Mouse (Mus musculus) embryonic facial prominence, embryonic 10.5 days (tissue): ENCODE results near the gene C2cd5. TPM values are rescaled to one million over a fixed set of nuclear protein-coding genes. Genes with fewer than 3 reads are reported as not detected.

ENCODE experiments used
- DNase-seq: peaks from one replicate; pipeline ENCODE4 v3.0.0-alpha.2; 2017; ENCODE audit warnings: low spot score
- H3K27ac ChIP-seq: fragments of 300-500 bp; sonication (generic); replicated peaks from 2 replicates; pipeline ENCODE4 v1.5.1; 2016; ENCODE audit warnings: mild to moderate bottlenecking
- H3K27me3 ChIP-seq: fragments of 300-500 bp; sonication (generic); replicated peaks from 2 replicates; pipeline ENCODE4 v1.6.1; 2016; ENCODE audit warnings: low read depth, mild to moderate bottlenecking; ENCODE audit not compliant: poor library complexity, severe bottlenecking
- H3K36me3 ChIP-seq: fragments of 300-500 bp; sonication (generic); replicated peaks from 2 replicates; pipeline ENCODE4 v1.6.1; 2016; ENCODE audit warnings: mild to moderate bottlenecking, moderate library complexity
- H3K4me1 ChIP-seq: fragments of 300-500 bp; sonication (generic); 2 replicates; pipeline ENCODE4 v1.6.1; 2016
- H3K4me3 ChIP-seq: fragments of 300-500 bp; sonication (generic); 2 replicates; pipeline ENCODE4 v1.5.1; 2016; ENCODE audit warnings: mild to moderate bottlenecking, moderate library complexity
- H3K9me3 ChIP-seq: fragments of 300-500 bp; sonication (generic); 2 replicates; pipeline ENCODE4 v1.6.1; 2016; ENCODE audit warnings: mild to moderate bottlenecking
- WGBS: fragments of 180-500 bp; shearing (Covaris S2); methylation state at CpG from one replicate; pipeline ENCODE4 v1.1.7; 2016; 5-methylcytosine and 5-hydroxymethylcytosine counted together
- polyA plus RNA-seq: library from polyadenylated mRNA; unstranded; fragments of >200 nt; fragmentation: Nextera tagmentation; extraction: Ambion mirVana; gene quantifications from 2 replicates; pipeline ENCODE4 v1.2.1, GENCODE M21; 2016

C2cd5 gene
- polyA plus RNA-seq, 1 experiment from 2014 or later = 31.3 TPM

DNA sequence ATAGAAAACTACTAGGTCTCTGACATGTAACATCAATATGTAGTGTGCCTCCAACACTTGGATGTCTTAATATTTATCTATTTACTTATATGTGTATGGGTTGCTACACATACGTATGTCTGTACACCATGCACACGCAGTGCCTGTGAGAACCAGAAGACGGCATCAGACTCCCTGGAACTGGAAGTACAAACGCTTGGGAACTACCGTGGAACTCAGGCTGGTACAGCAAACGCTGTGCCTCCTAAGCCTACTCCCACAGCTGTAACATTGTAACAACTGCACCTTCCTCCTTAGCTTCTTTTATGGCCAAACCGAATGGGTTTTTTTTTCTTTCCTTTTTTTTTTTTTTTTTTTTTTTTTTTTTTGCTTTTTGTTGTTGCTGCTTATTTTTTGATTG lies 10.4 kb upstream of the C2cd5 start:
- Histone ChIP-seq H3K27ac (no peak overlapping the region), H3K9me3 (no peaks in the 10 kb centered on the region), H3K4me1 (peaks cover 18% of the 10 kb centered on the region; the same call in 1 of the 2 replicates), H3K27me3 (no peaks in the 10 kb centered on the region), H3K4me3 (no peak overlapping the region), H3K36me3 (no peaks in the 10 kb centered on the region)
- 86% methylated on average over 7 of the region's 7 CpGs for WGBS
- no peak for DNase-seq

GRCm38 (mm10) chr6:143109622-143110218 lies 9.8 kb upstream of the C2cd5 start:
- Histone ChIP-seq H3K4me3 (no peak overlapping the region), H3K36me3 (no peaks in the 10 kb centered on the region), H3K4me1 (peaks cover 13% of the 10 kb centered on the region; the same call in 1 of the 2 replicates), H3K27ac (no peak overlapping the region), H3K9me3 (no peaks in the 10 kb centered on the region), H3K27me3 (no peaks in the 10 kb centered on the region)
- DNase-seq = no peak
- WGBS = 71% methylated on average over 16 of the region's 16 CpGs

DNA sequence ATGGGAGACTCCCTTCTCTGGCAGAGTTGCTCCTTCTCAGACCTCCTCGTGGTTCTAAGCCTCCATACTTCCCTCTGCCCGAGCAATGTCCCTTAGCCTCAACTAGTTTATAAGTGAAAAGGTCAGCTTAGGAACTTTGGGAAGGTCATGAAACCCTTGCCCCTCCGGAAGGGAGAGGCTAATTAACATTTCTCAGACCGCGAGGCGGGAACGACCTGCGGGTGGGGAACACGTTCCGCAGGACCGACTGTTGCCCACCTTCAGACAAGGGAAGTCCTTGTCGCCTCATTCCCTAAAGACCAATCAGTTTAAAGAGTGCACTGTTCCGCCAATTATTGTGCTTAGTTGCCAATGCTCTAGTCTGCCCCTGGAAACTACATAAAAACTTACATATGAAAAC lies 8.1 kb upstream of the C2cd5 start:
- no peak overlapping the region for H3K4me3 ChIP-seq
- 57% methylated on average over 13 of the region's 13 CpGs for WGBS
- peaks cover 9% of the 10 kb centered on the region; the same call in 1 of the 2 replicates for H3K4me1 ChIP-seq
- no peak overlapping the region for H3K27ac ChIP-seq
- no peaks in the 10 kb centered on the region for H3K27me3 ChIP-seq
- no peak for DNase-seq
- no peaks in the 10 kb centered on the region for H3K9me3 ChIP-seq
- no peaks in the 10 kb centered on the region for H3K36me3 ChIP-seq

DNA sequence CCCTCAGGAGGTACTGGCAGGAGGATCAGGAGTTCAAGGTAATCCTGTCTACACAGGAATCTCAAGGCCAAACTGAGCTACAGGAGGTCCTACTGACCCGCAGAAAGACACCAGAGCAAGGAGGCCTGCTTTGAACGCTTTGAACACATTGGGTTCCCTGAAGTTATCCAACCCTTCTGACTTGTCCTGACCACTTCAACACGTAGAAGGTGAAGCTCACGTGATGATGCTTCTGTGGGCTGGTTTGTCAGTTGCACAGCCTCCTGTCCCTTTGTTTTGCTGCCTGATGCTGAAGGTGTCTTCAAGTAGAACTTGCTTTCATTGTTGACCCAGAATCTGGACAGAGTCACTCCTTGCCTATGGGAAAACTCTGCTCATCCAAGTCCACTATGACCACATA lies 7.7 kb upstream of the C2cd5 start:
- Histone ChIP-seq H3K4me3 (no peak overlapping the region), H3K36me3 (no peaks in the 10 kb centered on the region), H3K4me1 (peaks cover 9% of the 10 kb centered on the region; the same call in 1 of the 2 replicates), H3K27ac (no peak overlapping the region), H3K9me3 (no peaks in the 10 kb centered on the region), H3K27me3 (no peaks in the 10 kb centered on the region)
- DNase-seq = no peak
- WGBS = 89% methylated on average over 4 of the region's 4 CpGs

GRCm38 (mm10) chr6:143105766-143106165 lies 5.8 kb upstream of the C2cd5 start:
- no peak for DNase-seq
- Histone ChIP-seq H3K4me3 (no peak overlapping the region), H3K27me3 (no peaks in the 10 kb centered on the region), H3K27ac (no peak overlapping the region), H3K9me3 (no peaks in the 10 kb centered on the region), H3K4me1 (peaks cover 5% of the 10 kb centered on the region; the same call in 1 of the 2 replicates), H3K36me3 (no peaks in the 10 kb centered on the region)
- 88% methylated on average over 3 of the region's 3 CpGs for WGBS

GRCm38 (mm10) chr6:143103981-143104680 lies 4.2 kb upstream of the C2cd5 start:
- no peak for DNase-seq
- Histone ChIP-seq H3K27ac (no peak overlapping the region), H3K27me3 (no peaks in the 10 kb centered on the region), H3K4me1 (peaks cover 11% of the 10 kb centered on the region), H3K4me3 (no peak overlapping the region), H3K9me3 (no peaks in the 10 kb centered on the region), H3K36me3 (no peaks in the 10 kb centered on the region)
- 75% methylated on average over 7 of the region's 7 CpGs for WGBS

GRCm38 (mm10) chr6:143100478-143101115 lies 656 bp upstream of the C2cd5 start:
- Histone ChIP-seq H3K4me3 (peak overlapping the region; percentile 97), H3K9me3 (no peaks in the 10 kb centered on the region), H3K4me1 (peaks cover 16% of the 10 kb centered on the region), H3K27ac (peak overlapping the region; percentile 95), H3K36me3 (peaks cover 15% of the 10 kb centered on the region), H3K27me3 (no peaks in the 10 kb centered on the region)
- 55% methylated on average over 8 of the region's 8 CpGs for WGBS
- DNase-seq = no peak

DNA sequence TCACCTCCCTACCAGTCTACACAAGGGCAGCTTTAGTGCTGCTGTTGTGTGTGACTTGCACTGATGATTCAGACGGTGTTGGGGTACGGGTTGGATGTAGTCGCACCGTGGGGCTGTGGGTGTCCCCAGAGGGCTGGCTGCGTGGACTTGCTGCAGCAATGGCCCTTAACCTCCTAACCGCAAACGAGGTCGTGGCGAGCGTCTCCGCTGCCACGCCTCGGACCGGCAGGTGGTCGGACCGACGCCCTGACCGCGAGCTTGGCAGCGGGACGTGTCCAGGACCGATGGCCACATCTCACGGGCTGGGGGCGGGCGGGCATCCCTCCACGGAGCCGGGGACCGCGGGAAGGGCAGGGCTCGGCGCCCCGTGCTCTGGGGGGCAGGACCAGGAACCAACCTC lies 660 bp downstream of the C2cd5 start:
- Histone ChIP-seq H3K27ac (peak overlapping the region; percentile 95), H3K9me3 (no peaks in the 10 kb centered on the region), H3K4me3 (peak overlapping the region; percentile 97), H3K36me3 (peaks cover 20% of the 10 kb centered on the region), H3K27me3 (no peaks in the 10 kb centered on the region), H3K4me1 (peaks cover 20% of the 10 kb centered on the region)
- under 1% methylated on average over 32 of the region's 32 CpGs for WGBS
- no peak for DNase-seq

GRCm38 (mm10) chr6:143095126-143095525 lies 4.8 kb downstream of the C2cd5 start:
- no peaks in the 10 kb centered on the region for H3K27me3 ChIP-seq
- peaks cover 18% of the 10 kb centered on the region for H3K4me1 ChIP-seq
- no peak for DNase-seq
- no peaks in the 10 kb centered on the region for H3K9me3 ChIP-seq
- no peak overlapping the region for H3K4me3 ChIP-seq
- no peak overlapping the region for H3K27ac ChIP-seq
- 79% methylated on average over 11 of the region's 11 CpGs for WGBS
- H3K36me3 ChIP-seq = peaks cover 46% of the 10 kb centered on the region

DNA sequence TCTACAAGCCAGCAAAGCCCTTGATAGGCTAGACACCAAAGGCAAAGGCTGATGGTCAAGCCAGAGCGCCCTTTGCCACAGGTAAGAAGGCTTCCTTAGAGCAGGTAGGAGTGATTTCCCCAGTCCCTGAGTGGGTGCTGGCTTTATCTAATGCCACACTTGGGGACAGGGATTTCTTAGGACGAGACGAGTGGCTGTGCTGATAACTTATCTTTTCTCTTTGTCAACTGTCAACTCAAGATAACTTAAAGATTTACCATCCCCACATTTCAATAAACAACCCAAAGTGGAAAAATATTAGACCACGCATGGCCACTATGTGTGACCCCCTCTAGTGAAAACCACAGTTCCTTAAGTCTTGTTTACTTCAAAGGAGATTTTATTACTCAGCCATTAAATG lies 7.1 kb downstream of the C2cd5 start:
- H3K27ac ChIP-seq = no peak overlapping the region
- no peaks in the 10 kb centered on the region for H3K27me3 ChIP-seq
- no peaks in the 10 kb centered on the region for H3K9me3 ChIP-seq
- DNase-seq = no peak
- 89% methylated on average over 4 of the region's 4 CpGs for WGBS
- no peak overlapping the region for H3K4me3 ChIP-seq
- H3K36me3 ChIP-seq = peaks cover 67% of the 10 kb centered on the region
- H3K4me1 ChIP-seq = peaks cover 4% of the 10 kb centered on the region; the same call in 1 of the 2 replicates

DNA sequence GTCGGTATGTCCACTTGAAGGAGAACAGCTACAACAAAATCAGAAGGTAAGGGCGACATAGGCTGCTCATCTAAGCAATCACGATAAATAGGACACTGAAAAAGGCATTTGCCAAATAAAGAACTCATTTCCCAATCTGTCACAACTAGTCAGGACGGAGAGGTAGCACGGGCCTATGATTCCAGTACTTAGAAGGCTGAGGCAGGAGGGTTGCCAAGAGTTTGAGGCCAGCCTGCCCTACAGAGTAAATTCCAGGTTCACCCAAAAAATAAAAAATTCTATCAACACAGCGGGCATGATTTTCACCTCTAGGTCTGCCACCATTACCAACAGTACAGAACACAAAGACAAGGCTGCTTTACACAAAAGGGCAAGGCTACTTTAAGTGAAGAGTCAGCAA lies 8.9 kb downstream of the C2cd5 start:
- no peak overlapping the region for H3K27ac ChIP-seq
- no peaks in the 10 kb centered on the region for H3K9me3 ChIP-seq
- no peak overlapping the region for H3K4me3 ChIP-seq
- no peaks in the 10 kb centered on the region for H3K27me3 ChIP-seq
- 92% methylated on average over 6 of the region's 6 CpGs for WGBS
- peaks cover 70% of the 10 kb centered on the region for H3K36me3 ChIP-seq
- DNase-seq = no peak
- H3K4me1 ChIP-seq = 0 out of 2 replicates have a peak, but pooled peaks cover 3% of the 10 kb centered on the region

GRCm38 (mm10) chr6:143087332-143087731 lies 12.6 kb downstream of the C2cd5 start:
- 92% methylated on average over 4 of the region's 4 CpGs for WGBS
- H3K36me3 ChIP-seq = peaks cover 94% of the 10 kb centered on the region
- DNase-seq = no peak

DNA sequence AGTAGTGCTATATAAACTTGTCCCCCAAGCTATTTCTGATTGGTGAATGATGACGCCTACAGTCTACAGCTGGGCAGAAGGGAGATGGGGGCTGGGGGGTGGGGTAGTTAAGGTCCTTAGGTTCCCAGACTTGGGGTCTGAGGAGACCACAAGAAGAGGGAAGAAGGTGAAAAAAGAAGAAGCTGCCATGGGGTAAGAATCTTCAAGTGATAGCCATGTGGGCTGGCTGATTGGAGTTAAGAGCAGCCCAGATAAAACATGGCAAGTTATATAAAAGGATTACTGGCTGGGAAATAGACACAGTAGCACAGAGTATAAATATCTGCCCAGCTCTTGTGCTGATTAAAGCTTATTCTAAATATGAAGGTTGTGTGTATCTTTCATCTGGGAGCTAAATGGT lies 14.0 kb downstream of the C2cd5 start:
- no peaks in the 10 kb centered on the region for H3K4me1 ChIP-seq
- H3K36me3 ChIP-seq = peaks cover 83% of the 10 kb centered on the region
- DNase-seq = no peak
- H3K4me3 ChIP-seq = no peak overlapping the region
- WGBS = 91% methylated on average over 1 of the region's 1 CpGs
- H3K27ac ChIP-seq = no peak overlapping the region
- H3K27me3 ChIP-seq = no peaks in the 10 kb centered on the region
- H3K9me3 ChIP-seq = no peaks in the 10 kb centered on the region

More at GRCm38 (mm10) chr6:143087332-143087731, 12.6 kb downstream of the C2cd5 start:
- Histone ChIP-seq H3K4me3 (no peak overlapping the region), H3K4me1 (no peaks in the 10 kb centered on the region), H3K27me3 (no peaks in the 10 kb centered on the region), H3K9me3 (no peaks in the 10 kb centered on the region), H3K27ac (no peak overlapping the region)
